Mouse (Mus musculus): Measurements from ENCODE around the gene Flywch2.

Flywch2 gene

DNA sequence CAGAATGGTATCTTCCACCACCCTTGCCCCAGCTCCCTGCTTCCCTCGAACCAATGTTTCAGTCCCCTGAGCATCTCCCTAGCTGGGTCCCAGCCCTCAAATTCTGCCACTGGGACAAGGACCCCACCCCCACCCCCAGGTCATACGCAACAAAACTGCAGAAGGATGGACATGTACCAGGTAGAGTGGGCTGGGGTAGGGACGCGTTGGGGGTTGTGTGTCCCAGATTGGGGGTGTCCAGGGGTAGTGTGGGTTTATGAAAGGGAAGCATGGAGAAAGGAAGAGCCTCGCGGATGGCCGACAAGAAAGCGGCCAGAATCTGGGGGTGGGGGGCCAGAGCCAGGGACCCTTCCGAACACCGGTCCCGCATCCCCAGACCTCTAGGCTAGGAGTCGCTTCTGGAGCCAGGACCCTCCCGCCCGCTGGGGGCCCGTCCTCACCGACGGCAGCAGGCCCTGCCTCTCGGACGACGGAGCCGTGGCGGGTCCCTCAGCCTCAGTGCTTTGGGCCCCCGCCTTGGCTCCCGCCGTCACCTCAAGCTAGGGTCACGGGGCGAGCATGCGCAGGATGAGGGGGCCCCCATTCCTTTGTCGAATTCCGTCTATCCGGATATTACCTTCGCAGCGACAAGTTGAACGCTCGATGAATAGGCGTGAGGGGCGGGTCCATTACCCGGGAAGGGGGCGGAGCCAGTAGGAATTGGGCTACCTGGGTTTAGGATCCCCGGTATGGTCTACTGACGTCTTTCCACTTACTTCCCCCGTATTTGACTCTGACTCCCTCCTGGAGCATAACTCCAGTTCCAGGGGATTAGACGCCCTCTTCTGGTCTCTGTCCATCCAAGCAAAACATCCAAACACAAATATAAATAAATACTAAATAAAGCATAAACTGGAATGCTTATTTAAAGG lies at the start of gene Flywch2:
Gene Flywch2 (minus strand): TSS at position 521 of the 911 bp plus-strand sequence.
- H3K9me3 ChIP-seq (ENCODE audit: low read length), result no peaks in the 10 kb centered on the region
- no peak for TF ChIP-seq NANOG (IDR thresholded peaks at IDR 0.05; ENCODE audit: borderline replicate concordance, low read length)
- no peak for TF ChIP-seq POU5F1 (IDR thresholded peaks at IDR 0.05; ENCODE audit: borderline replicate concordance, low read length)
- TF ChIP-seq CTCF (conservative IDR thresholded peaks at IDR 0.05; ENCODE audit: low read length), result no peak
- no peaks in the 10 kb centered on the region for H3K36me3 ChIP-seq (ENCODE audit: insufficient read depth, low read length)
- H3K4me3 ChIP-seq (replicated peaks; ENCODE audit: low read length), result peak within 1 kb of the TSS; percentile 82
- peaks cover 42% of the 10 kb centered on the region for H3K4me1 ChIP-seq (replicated peaks; ENCODE audit: low read depth, low read length)
- peaks cover 15% of the 10 kb centered on the region for H3K27me3 ChIP-seq (ENCODE audit: insufficient read depth, low read length)

DNA sequence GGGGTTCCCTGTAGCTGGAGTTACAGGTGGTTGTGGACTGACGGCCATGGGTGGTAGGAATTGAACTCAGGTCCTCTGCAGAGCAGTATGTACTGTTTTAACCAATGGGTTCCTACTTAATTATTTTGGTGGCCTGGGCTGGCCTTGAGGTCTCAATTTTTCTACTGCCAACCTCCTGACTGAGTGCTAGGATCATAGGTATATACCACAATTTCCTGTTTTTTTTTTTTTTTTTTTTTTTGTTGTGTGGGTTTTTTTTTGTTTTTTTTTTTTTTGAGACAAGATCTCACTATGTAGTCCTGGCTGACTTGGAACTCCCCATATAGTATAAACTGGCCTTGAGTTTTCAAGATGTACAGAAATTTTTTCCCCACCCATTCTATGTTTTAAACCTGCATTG lies 45.3 kb upstream of the Flywch2 start:
- Histone ChIP-seq H3K9me3 (ENCODE audit: low read length) (no peaks in the 10 kb centered on the region; the same call in 1 of the 2 replicates), H3K4me1 (replicated peaks; ENCODE audit: low read depth, low read length) (peaks cover 51% of the 10 kb centered on the region), H3K36me3 (ENCODE audit: insufficient read depth, low read length) (peaks cover 15% of the 10 kb centered on the region), H3K4me3 (replicated peaks; ENCODE audit: low read length) (no peak overlapping the region), H3K27me3 (ENCODE audit: insufficient read depth, low read length) (peaks cover 13% of the 10 kb centered on the region)
- TF ChIP-seq POU5F1 (IDR thresholded peaks at IDR 0.05; ENCODE audit: borderline replicate concordance, low read length) (no peak), CTCF (conservative IDR thresholded peaks at IDR 0.05; ENCODE audit: low read length) (no peak), NANOG (IDR thresholded peaks at IDR 0.05; ENCODE audit: borderline replicate concordance, low read length) (no peak)

DNA sequence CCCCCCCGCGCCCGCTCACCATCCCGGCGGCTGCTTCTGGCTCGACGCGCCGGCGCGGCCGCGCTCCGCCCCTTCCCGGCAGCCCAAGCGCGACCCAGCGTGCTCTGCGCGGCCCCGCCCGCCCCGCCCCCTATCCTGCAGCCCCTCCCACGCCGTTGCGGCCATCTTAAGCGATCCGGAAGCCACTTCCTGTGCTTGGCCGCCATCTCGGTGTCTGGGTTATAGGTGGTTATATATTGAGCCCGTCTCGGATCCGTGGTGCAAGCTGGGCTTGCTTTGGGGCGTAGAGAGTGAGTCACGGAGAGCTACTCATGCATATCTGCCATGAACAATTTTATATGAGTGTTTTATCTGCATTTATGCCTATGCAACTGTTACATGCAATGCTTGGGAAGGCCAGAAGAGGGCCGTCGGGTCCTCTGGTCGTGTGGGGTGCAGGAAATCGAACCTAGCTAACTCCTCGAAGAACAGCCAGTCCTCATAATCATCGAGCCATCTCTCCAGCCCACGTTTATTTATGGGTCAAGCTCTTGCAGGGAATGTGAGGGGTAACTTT lies 43.3 kb upstream of the Flywch2 start, which contains the start of gene Elob:
Gene Elob (minus strand): TSS at position 73 of the 556 bp plus-strand sequence.
- Histone ChIP-seq H3K4me3 (replicated peaks; ENCODE audit: low read length) (peak within 1 kb of the TSS; percentile 92), H3K4me1 (replicated peaks; ENCODE audit: low read depth, low read length) (peaks cover 49% of the 10 kb centered on the region), H3K27me3 (ENCODE audit: insufficient read depth, low read length) (peaks cover 5% of the 10 kb centered on the region), H3K9me3 (ENCODE audit: low read length) (peaks cover 4% of the 10 kb centered on the region; the same call in 1 of the 2 replicates), H3K36me3 (ENCODE audit: insufficient read depth, low read length) (peaks cover 36% of the 10 kb centered on the region)
- TF ChIP-seq CTCF (conservative IDR thresholded peaks at IDR 0.05; ENCODE audit: low read length) (peak; percentile 71), NANOG (IDR thresholded peaks at IDR 0.05; ENCODE audit: borderline replicate concordance, low read length) (no peak), POU5F1 (IDR thresholded peaks at IDR 0.05; ENCODE audit: borderline replicate concordance, low read length) (no peak)

DNA sequence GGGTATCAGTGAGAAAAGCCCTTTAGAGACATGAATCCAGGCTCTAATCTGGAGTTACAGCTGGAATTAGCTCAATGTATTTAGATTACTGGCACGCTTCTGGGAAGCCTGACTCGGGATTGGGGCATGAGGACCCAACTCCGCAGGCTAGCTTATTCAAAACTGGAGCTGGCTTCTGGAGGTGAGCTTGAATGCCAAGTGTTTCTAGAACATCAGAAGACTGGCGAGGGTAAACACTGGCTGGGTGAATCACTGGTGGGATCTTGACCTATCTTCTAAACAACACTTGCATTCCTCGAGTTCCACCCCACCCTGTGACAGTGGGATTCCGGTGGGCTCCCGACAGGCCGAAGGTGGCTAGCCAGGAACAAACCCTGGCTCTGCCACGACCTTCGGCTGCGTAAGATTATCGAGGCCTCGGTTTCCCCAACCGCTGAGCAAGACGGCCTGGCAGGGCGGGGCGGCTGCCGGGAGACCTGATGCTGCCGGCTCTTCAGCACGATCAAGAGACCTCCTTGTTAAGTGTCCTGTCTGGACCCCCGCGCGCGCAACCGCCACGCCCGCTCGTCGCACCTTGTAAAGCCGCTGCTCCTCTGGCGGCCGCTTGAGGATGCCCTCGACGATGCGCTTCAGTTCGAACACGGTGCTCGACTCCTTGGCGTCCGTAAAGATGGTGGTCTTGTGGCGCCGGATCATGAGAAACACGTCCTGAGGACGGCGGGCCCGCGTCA lies 42.6 kb upstream of the Flywch2 start:
- peaks cover 11% of the 10 kb centered on the region; the same call in 1 of the 2 replicates for H3K9me3 ChIP-seq (ENCODE audit: low read length)
- H3K4me1 ChIP-seq (replicated peaks; ENCODE audit: low read depth, low read length), result peaks cover 51% of the 10 kb centered on the region
- TF ChIP-seq NANOG (IDR thresholded peaks at IDR 0.05; ENCODE audit: borderline replicate concordance, low read length) (no peak), POU5F1 (IDR thresholded peaks at IDR 0.05; ENCODE audit: borderline replicate concordance, low read length) (no peak), CTCF (conservative IDR thresholded peaks at IDR 0.05; ENCODE audit: low read length) (no peak)
- H3K36me3 ChIP-seq (ENCODE audit: insufficient read depth, low read length), result peaks cover 43% of the 10 kb centered on the region
- no peaks in the 10 kb centered on the region for H3K27me3 ChIP-seq (ENCODE audit: insufficient read depth, low read length)
- H3K4me3 ChIP-seq (replicated peaks; ENCODE audit: low read length), result peak overlapping the region; percentile 92

DNA sequence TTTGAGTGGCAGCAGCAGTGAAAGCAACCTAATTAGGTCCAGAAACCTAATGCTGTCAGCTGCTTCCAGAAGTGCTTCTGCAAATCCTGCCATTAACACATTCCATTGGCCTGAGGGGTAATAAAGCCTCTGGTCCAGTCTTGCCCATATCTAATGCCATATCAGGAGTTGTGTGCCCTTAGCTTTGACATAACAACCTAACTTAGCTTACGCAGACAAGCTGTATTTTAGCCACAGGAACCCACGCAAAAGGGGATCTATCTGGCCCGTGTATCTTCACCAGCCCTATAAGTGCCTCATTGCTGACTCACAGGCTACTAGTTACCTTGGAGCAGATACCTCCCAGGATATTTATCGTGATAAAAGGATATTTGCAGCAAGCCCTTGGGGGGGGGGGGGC lies 39.7 kb upstream of the Flywch2 start:
- Histone ChIP-seq H3K9me3 (ENCODE audit: low read length) (peaks cover 39% of the 10 kb centered on the region), H3K4me3 (replicated peaks; ENCODE audit: low read length) (peak overlapping the region; percentile 7; the same call in 1 of the 2 replicates), H3K4me1 (replicated peaks; ENCODE audit: low read depth, low read length) (peaks cover 80% of the 10 kb centered on the region), H3K27me3 (ENCODE audit: insufficient read depth, low read length) (no peaks in the 10 kb centered on the region), H3K36me3 (ENCODE audit: insufficient read depth, low read length) (peaks cover 71% of the 10 kb centered on the region)
- TF ChIP-seq CTCF (conservative IDR thresholded peaks at IDR 0.05; ENCODE audit: low read length) (no peak), POU5F1 (IDR thresholded peaks at IDR 0.05; ENCODE audit: borderline replicate concordance, low read length) (no peak), NANOG (IDR thresholded peaks at IDR 0.05; ENCODE audit: borderline replicate concordance, low read length) (no peak)

DNA sequence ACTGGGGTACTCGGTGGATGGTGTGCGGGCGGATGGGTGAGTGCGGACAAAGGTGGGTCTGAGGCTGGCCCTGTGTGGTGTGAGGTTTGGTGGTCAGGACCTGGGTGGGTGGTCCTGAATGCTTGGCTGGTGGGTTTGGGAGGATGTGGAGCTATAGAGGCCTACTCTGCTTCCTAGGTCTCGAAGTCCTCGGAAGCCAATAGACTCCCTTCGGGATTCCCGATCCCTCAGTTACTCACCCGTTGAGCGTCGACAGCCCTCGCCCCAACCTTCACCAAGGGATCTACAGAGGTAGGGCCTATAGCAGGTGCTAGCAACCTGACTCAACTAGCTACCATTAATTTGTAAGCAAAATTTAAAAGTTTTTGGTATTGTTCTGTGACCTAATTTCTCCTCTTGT lies 37.7 kb upstream of the Flywch2 start:
- H3K36me3 ChIP-seq (ENCODE audit: insufficient read depth, low read length), result peaks cover 91% of the 10 kb centered on the region
- H3K9me3 ChIP-seq (ENCODE audit: low read length), result peaks cover 59% of the 10 kb centered on the region
- peak overlapping the region; percentile 55 for H3K4me3 ChIP-seq (replicated peaks; ENCODE audit: low read length)
- H3K4me1 ChIP-seq (replicated peaks; ENCODE audit: low read depth, low read length), result peaks cover 74% of the 10 kb centered on the region
- no peak for TF ChIP-seq NANOG (IDR thresholded peaks at IDR 0.05; ENCODE audit: borderline replicate concordance, low read length)
- TF ChIP-seq POU5F1 (IDR thresholded peaks at IDR 0.05; ENCODE audit: borderline replicate concordance, low read length), result no peak
- TF ChIP-seq CTCF (conservative IDR thresholded peaks at IDR 0.05; ENCODE audit: low read length), result no peak
- no peaks in the 10 kb centered on the region for H3K27me3 ChIP-seq (ENCODE audit: insufficient read depth, low read length)

DNA sequence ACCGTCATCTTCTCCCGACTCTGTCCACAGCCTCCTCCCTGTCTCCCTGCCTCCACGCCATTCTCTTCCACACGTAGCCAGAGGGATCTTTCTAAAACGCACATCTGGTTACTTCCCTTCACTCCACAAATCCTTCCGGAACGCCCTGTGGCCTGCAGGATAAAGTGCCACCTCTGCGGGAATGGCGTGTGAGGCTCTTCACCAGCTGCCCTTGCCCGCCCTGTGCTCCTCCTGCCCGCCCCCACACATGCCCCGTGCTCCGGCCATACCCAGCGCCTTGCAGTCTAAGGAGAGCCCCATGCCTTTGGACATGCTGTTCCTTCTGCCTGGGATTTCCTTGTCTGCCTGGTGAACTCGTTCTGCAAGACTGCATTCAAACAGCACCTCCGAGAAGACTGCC lies 37.1 kb upstream of the Flywch2 start:
- H3K4me3 ChIP-seq (replicated peaks; ENCODE audit: low read length), result peak overlapping the region; percentile 55
- H3K4me1 ChIP-seq (replicated peaks; ENCODE audit: low read depth, low read length), result peaks cover 74% of the 10 kb centered on the region
- peaks cover 97% of the 10 kb centered on the region for H3K36me3 ChIP-seq (ENCODE audit: insufficient read depth, low read length)
- H3K27me3 ChIP-seq (ENCODE audit: insufficient read depth, low read length), result no peaks in the 10 kb centered on the region
- no peak for TF ChIP-seq CTCF (conservative IDR thresholded peaks at IDR 0.05; ENCODE audit: low read length)
- TF ChIP-seq POU5F1 (IDR thresholded peaks at IDR 0.05; ENCODE audit: borderline replicate concordance, low read length), result no peak
- no peak for TF ChIP-seq NANOG (IDR thresholded peaks at IDR 0.05; ENCODE audit: borderline replicate concordance, low read length)
- peaks cover 65% of the 10 kb centered on the region for H3K9me3 ChIP-seq (ENCODE audit: low read length)

DNA sequence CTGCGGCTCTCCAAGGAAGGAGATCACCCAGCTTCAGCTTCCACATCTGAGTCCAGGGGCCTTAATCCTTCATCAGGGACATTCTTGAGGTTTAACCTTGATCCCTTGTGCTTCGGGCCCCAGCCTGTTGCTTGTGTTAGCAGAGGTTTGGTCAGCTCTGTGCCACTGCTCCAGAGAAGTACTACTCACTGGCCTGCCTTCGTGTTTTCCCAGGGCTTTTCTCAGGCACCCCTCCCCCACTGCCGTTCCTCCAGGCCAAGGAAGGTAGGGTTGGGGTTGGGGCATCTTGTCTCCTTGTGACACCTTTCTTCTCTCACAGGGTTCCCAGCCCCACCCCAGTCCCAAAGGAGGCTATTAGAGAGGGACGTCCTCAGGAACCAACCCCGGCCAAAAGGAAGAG lies 36.2 kb upstream of the Flywch2 start:
- TF ChIP-seq POU5F1 (IDR thresholded peaks at IDR 0.05; ENCODE audit: borderline replicate concordance, low read length), result no peak
- TF ChIP-seq NANOG (IDR thresholded peaks at IDR 0.05; ENCODE audit: borderline replicate concordance, low read length), result no peak
- TF ChIP-seq CTCF (conservative IDR thresholded peaks at IDR 0.05; ENCODE audit: low read length), result no peak
- H3K36me3 ChIP-seq (ENCODE audit: insufficient read depth, low read length), result peaks cover 100% of the 10 kb centered on the region
- H3K9me3 ChIP-seq (ENCODE audit: low read length), result peaks cover 74% of the 10 kb centered on the region
- peak overlapping the region; percentile 55 for H3K4me3 ChIP-seq (replicated peaks; ENCODE audit: low read length)
- H3K27me3 ChIP-seq (ENCODE audit: insufficient read depth, low read length), result no peaks in the 10 kb centered on the region
- peaks cover 68% of the 10 kb centered on the region for H3K4me1 ChIP-seq (replicated peaks; ENCODE audit: low read depth, low read length)

All from E14TG2a.4 (cell line).